Mouse (Mus musculus) midbrain, embryonic 15.5 days (tissue): Measurements from ENCODE around the gene Pqlc3. TPM values are rescaled to one million over a fixed set of nuclear protein-coding genes. Genes with fewer than 3 reads are reported as not detected.

ENCODE experiments used
- ATAC-seq: fragments of 200-750 bp; cut with Nextera tagmentation; replicated peaks from 2 replicates; pipeline ENCODE4 v1.8.0; 2017; ENCODE audit warnings: moderate TSS enrichment
- H3K27ac ChIP-seq: fragments of 300-500 bp; sonication (generic); 2 replicates; pipeline ENCODE4 v1.5.1; 2015; ENCODE audit warnings: mild to moderate bottlenecking, inconsistent platforms
- H3K27me3 ChIP-seq: fragments of 300-500 bp; sonication (generic); replicated peaks from 2 replicates; pipeline ENCODE4 v1.6.1; 2015; ENCODE audit warnings: inconsistent platforms
- H3K36me3 ChIP-seq: fragments of 300-500 bp; sonication (generic); replicated peaks from 2 replicates; pipeline ENCODE4 v1.6.1; 2015; ENCODE audit warnings: inconsistent platforms
- H3K4me1 ChIP-seq: fragments of 300-500 bp; sonication (generic); 2 replicates; pipeline ENCODE4 v1.6.1; 2015; ENCODE audit warnings: inconsistent platforms
- H3K4me2 ChIP-seq: fragments of 300-500 bp; sonication (generic); 2 replicates; pipeline ENCODE4 v1.6.1; 2015; ENCODE audit warnings: inconsistent platforms, mild to moderate bottlenecking, moderate library complexity
- H3K4me3 ChIP-seq: fragments of 300-500 bp; sonication (generic); 2 replicates; pipeline ENCODE4 v1.5.1; 2015; ENCODE audit warnings: mild to moderate bottlenecking, inconsistent platforms
- H3K9ac ChIP-seq: fragments of 300-500 bp; sonication (generic); 2 replicates; pipeline ENCODE4 v1.6.1; 2015; ENCODE audit warnings: mild to moderate bottlenecking, inconsistent platforms
- H3K9me3 ChIP-seq: fragments of 300-500 bp; sonication (generic); 2 replicates; pipeline ENCODE4 v1.6.1; 2016; ENCODE audit warnings: inconsistent platforms
- WGBS: fragments of 180-500 bp; shearing (Covaris S2); methylation state at CpG from one replicate; pipeline ENCODE4 v1.1.7; 2015; ENCODE audit warnings: mixed read lengths; 5-methylcytosine and 5-hydroxymethylcytosine counted together
- polyA plus RNA-seq: library from polyadenylated mRNA; unstranded; fragments of >200 nt; fragmentation: Nextera tagmentation; extraction: Ambion mirVana; gene quantifications from 2 replicates; pipeline ENCODE4 v1.2.1, GENCODE M21; 2015

The Pqlc3 gene
- polyA plus RNA-seq, 1 experiment from 2014 or later, result 2.4 TPM

DNA sequence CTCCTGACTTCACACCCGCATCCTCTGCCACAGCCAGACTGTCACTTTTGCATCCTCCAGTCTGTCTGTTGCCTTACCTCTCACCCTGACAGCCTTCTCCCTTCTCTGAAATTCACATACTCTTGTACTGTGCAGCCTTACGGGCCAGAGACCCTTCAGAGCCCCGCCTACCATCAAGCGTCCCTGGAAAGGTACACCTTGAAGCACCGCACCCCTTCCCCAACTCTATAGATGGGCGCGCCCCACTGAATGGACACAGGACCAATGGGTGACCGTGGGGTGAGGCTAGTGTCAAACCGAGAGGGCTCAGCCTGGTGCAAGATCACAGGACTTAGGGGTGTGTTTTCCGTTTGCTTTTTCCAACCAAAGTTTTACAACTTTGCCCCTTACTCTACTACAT lies 1.1 kb downstream of the Pqlc3 start:
- H3K36me3 ChIP-seq, result no peaks in the 10 kb centered on the region
- peak overlapping the region; percentile 46 for H3K4me3 ChIP-seq
- 0 out of 2 replicates have a peak, but pooled peaks have one; percentile 37 for ATAC-seq
- 7% methylated on average over 10 of the region's 10 CpGs for WGBS
- H3K9ac ChIP-seq, result no peak overlapping the region
- H3K9me3 ChIP-seq, result no peaks in the 10 kb centered on the region
- H3K27ac ChIP-seq, result no peak overlapping the region
- H3K4me2 ChIP-seq, result peak overlapping the region; percentile 95
- peaks cover 13% of the 10 kb centered on the region for H3K4me1 ChIP-seq
- H3K27me3 ChIP-seq, result peaks cover 35% of the 10 kb centered on the region

DNA sequence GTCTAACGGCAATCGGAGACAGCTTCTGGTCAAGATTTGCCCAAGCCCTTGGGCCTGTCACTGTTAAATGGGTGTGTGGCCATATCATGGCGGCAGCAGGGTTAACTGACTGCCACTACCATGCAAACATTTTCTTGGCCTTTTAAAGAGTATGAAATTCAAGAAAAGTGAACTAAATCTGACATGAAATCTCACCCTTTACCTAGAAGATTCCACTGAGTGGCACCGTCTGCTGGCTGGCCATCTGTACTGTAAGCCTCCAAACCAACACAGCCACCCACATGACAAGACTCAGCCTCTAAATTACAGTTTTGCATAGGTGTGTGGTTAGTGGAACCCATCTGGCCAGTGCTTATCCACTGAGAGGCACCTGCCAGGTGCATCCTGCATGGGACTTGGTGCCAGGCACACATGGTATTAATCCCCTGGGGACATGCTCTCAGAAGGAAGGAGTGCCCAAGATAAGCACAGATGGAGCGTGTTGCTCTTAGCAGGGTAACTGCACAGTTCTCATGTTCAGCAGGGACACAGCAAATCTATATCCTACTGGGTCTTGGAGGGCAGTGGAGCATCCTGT lies 3.2 kb downstream of the Pqlc3 start:
- Histone ChIP-seq H3K27ac (no peak overlapping the region), H3K9me3 (no peaks in the 10 kb centered on the region), H3K4me2 (no peak overlapping the region), H3K27me3 (peaks cover 35% of the 10 kb centered on the region), H3K36me3 (no peaks in the 10 kb centered on the region), H3K9ac (no peak overlapping the region), H3K4me1 (peaks cover 13% of the 10 kb centered on the region), H3K4me3 (no peak overlapping the region)
- WGBS, result 95% methylated on average over 5 of the region's 5 CpGs
- ATAC-seq, result no peak

DNA sequence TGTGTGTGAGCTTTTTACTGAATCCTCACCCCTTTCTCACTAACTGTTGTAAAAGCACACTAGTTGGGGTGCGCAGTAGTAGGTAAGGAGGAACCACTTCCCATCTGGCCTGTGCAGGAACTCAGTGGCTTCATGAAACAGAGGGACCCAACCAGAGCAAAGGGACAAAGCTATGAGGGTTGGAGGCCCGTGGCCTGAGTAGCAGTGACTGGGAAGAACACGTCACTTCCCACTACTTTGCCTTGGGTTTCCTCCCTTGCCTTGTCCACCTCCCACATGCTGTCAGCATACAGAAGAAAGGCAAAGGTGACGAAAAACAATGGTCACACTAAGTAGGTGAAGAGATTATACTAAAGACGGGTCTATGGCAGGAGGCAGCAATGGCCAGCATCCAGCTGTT lies 3.9 kb downstream of the Pqlc3 start:
- Histone ChIP-seq H3K4me1 (peaks cover 13% of the 10 kb centered on the region), H3K4me3 (no peak overlapping the region), H3K36me3 (no peaks in the 10 kb centered on the region), H3K27me3 (peaks cover 34% of the 10 kb centered on the region), H3K27ac (no peak overlapping the region), H3K9ac (no peak overlapping the region), H3K9me3 (no peaks in the 10 kb centered on the region), H3K4me2 (no peak overlapping the region)
- no peak for ATAC-seq
- 78% methylated on average over 5 of the region's 5 CpGs for WGBS

DNA sequence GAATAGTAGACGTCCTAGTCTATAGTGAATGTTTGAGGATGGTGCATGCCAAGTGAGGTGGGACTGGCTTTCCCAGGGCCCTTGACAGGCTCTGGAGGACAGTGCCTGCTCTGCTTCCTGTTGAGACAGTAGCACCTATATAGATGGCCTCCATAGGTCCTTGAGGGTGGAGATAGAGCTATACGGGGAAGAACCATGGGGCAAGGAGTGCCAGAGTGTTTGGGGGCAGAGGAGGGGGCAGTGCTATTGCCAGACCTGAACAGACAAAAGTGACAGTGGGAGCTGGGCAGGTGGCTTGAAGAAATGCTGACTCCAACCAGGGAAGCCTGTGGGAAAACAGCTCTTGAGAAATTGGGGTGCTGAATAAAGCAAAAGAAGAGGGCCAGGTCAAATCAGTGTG lies 5.9 kb downstream of the Pqlc3 start:
- peaks cover 3% of the 10 kb centered on the region for H3K4me1 ChIP-seq
- H3K27me3 ChIP-seq, result peaks cover 18% of the 10 kb centered on the region
- no peak for ATAC-seq
- no peaks in the 10 kb centered on the region for H3K36me3 ChIP-seq
- no peaks in the 10 kb centered on the region for H3K9me3 ChIP-seq
- H3K4me3 ChIP-seq, result no peak overlapping the region
- 88% methylated on average over 2 of the region's 2 CpGs for WGBS
- H3K9ac ChIP-seq, result no peak overlapping the region
- H3K27ac ChIP-seq, result no peak overlapping the region
- H3K4me2 ChIP-seq, result no peak overlapping the region

DNA sequence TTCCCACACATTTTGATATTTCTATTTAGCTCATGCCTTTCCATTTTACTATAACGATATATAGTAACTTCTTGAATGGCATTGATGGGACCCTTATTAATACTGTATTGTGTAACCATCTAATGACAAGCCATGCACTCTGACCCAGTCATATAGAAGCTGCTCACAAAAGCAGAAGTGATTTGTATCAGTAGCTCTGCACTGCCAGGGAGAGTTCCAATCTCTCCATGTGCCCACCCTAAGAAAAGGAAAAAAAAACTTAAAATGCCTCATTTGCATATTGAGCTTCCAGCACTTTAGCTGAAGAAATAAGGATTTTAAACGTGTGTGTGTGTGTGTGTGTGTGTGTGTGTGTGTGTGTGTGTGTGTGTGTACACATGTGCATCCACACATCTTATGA lies 7.9 kb downstream of the Pqlc3 start:
- no peaks in the 10 kb centered on the region for H3K4me1 ChIP-seq
- no peak overlapping the region for H3K4me3 ChIP-seq
- H3K4me2 ChIP-seq, result no peak overlapping the region
- H3K36me3 ChIP-seq, result no peaks in the 10 kb centered on the region
- no peak overlapping the region for H3K27ac ChIP-seq
- no peaks in the 10 kb centered on the region for H3K27me3 ChIP-seq
- no peak for ATAC-seq
- H3K9me3 ChIP-seq, result no peaks in the 10 kb centered on the region
- H3K9ac ChIP-seq, result no peak overlapping the region
- 78% methylated on average over 2 of the region's 2 CpGs for WGBS

DNA sequence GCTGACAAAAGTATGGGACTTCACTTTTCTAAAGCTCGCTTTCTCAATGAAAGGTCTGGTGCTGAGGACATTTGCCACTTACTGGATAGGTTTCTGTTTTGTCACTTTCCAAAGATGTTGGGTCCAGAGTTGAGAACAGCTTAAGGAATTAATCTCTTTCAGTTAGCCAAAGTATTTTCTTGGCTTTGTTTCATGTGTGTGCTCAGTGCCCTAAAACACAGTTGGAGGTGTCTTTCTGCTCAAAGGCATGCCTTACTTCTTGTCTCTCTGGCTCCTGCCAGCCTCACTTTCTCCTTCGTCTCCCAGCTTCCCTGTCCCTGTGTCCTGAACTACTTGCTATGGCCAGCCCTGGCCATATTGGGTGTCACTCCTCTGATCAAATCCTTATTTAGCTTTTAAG lies 8.8 kb downstream of the Pqlc3 start:
- no peaks in the 10 kb centered on the region for H3K27me3 ChIP-seq
- H3K9me3 ChIP-seq, result no peaks in the 10 kb centered on the region
- no peak for ATAC-seq
- no peak overlapping the region for H3K4me3 ChIP-seq
- H3K27ac ChIP-seq, result no peak overlapping the region
- H3K9ac ChIP-seq, result no peak overlapping the region
- H3K4me1 ChIP-seq, result no peaks in the 10 kb centered on the region
- H3K4me2 ChIP-seq, result no peak overlapping the region
- WGBS, result 69% methylated on average over 2 of the region's 2 CpGs
- no peaks in the 10 kb centered on the region for H3K36me3 ChIP-seq

DNA sequence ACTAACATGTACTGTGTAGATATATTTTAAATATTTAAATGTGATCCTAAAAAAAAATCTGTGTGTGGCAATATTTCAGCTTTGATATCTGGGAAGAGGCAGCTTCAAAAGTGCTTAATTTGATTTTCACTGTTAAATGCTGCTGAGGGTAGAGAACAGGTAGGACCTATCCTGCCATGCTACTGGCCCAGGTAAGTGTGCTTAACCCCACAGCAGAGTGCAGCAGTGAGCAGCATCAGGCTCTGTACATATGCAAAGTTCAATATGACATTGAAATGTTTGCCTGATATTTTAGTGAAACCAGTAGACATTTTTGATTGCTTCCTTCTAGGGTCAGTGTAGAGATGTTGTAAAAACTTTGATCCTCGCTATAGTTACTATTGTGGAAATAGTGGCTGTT lies 14.4 kb downstream of the Pqlc3 start:
- Histone ChIP-seq H3K36me3 (0 out of 2 replicates have a peak, but pooled peaks cover 2% of the 10 kb centered on the region), H3K4me3 (no peak overlapping the region), H3K27ac (no peak overlapping the region), H3K9ac (no peak overlapping the region), H3K27me3 (no peaks in the 10 kb centered on the region), H3K4me2 (no peak overlapping the region), H3K4me1 (no peaks in the 10 kb centered on the region), H3K9me3 (no peaks in the 10 kb centered on the region)
- ATAC-seq, result 0 out of 2 replicates have a peak, but pooled peaks have one; percentile 56
- WGBS, result 95% methylated on average over 1 of the region's 1 CpGs

DNA sequence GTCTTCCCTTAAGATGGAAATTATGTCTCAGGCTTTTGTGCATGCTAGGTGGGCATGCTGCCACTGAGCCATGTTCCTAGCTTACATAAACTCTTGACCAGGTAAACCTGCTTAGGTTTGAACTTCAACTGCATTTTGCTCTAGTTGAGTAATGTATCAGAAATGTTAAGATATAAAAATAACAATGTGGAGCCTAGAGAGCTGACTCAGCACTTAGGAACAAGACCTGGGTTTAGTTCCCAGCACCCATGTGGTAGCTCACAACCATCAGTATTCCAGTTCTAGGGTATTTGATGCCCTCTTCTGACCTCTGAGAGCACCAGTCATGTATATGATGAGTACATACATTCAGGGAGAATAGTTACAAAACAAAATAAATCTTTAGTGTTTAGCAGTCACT lies 23.1 kb downstream of the Pqlc3 start:
- H3K36me3 ChIP-seq, result peaks cover 43% of the 10 kb centered on the region

DNA sequence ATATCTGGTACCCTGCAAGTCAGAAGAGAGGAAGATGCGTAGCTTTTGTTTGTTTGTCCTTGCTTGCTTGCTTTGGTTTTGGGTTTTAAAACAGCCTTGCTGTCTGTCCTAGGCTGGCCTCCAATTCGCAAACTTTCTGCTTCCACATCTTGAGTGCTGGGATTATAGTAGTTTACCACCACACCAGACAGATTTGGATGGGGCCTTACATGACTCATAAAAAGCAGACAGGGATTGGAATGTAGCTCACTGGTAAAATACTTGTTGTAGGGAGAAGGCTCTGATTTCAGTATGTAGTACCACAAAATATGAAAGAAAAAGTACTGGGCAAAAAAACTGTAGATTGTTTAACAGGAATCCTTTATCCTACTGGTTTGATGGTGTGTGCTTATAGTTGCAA lies 33.4 kb downstream of the Pqlc3 start:
- no peaks in the 10 kb centered on the region for H3K4me1 ChIP-seq
- WGBS, result 98% methylated on average over 2 of the region's 2 CpGs
- H3K9me3 ChIP-seq, result no peaks in the 10 kb centered on the region
- no peak overlapping the region for H3K27ac ChIP-seq
- no peak overlapping the region for H3K4me2 ChIP-seq
- no peak for ATAC-seq
- H3K36me3 ChIP-seq, result peaks cover 29% of the 10 kb centered on the region; the same call in 1 of the 2 replicates
- H3K9ac ChIP-seq, result no peak overlapping the region
- H3K27me3 ChIP-seq, result no peaks in the 10 kb centered on the region
- no peak overlapping the region for H3K4me3 ChIP-seq

More for the DNA sequence above, 23.1 kb downstream of the Pqlc3 start:
- Histone ChIP-seq H3K4me3 (no peak overlapping the region), H3K4me1 (no peaks in the 10 kb centered on the region), H3K27me3 (no peaks in the 10 kb centered on the region), H3K4me2 (no peak overlapping the region), H3K9ac (no peak overlapping the region), H3K9me3 (no peaks in the 10 kb centered on the region), H3K27ac (no peak overlapping the region)
- ATAC-seq, result no peak

DNA sequence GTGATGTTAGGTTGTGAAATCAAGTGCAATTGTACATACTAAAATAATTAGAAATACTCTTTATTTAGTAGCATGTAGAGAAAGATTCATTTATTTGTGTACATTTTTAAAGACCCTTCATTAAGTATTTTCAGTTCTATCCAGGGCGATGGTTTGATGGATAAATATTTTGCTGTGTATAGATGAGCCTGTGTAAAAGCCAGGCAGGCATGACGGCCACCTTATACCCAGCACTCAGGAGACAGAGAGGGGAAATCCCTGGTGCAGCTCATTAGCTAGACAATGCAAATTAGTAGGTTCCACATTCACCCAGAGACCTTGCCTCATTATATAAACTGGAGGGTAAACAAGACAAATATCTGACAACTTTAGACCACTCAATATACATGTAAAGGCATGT lies 36.9 kb downstream of the Pqlc3 start:
- no peak overlapping the region for H3K4me2 ChIP-seq
- H3K4me3 ChIP-seq, result no peak overlapping the region
- ATAC-seq, result no peak
- H3K36me3 ChIP-seq, result peaks cover 36% of the 10 kb centered on the region
- no peak overlapping the region for H3K9ac ChIP-seq
- H3K4me1 ChIP-seq, result no peaks in the 10 kb centered on the region
- no peak overlapping the region for H3K27ac ChIP-seq
- H3K9me3 ChIP-seq, result no peaks in the 10 kb centered on the region
- H3K27me3 ChIP-seq, result no peaks in the 10 kb centered on the region
- WGBS, result 74% methylated on average over 2 of the region's 2 CpGs

DNA sequence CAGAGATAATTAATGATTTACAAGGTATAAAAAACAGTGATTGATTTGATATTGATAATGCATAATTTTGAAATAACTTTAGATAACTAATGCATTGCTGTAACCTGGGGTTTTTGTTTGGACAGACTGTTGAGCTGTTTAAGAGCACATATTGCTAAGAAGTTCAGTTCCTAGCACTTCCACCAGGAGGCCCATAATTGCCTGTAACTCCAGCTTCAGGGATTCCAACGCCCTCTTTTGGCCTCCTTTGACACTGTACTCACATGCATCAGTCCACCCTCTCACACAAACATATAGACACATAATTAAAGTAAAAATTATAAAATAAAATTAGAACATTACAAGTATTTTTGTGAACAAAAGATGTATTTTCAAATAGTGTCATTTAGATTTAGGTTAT lies 41.4 kb downstream of the Pqlc3 start:
- ATAC-seq, result no peak
- H3K4me2 ChIP-seq, result no peak overlapping the region
- H3K27ac ChIP-seq, result no peak overlapping the region
- H3K36me3 ChIP-seq, result peaks cover 30% of the 10 kb centered on the region
- H3K9ac ChIP-seq, result no peak overlapping the region
- H3K9me3 ChIP-seq, result no peaks in the 10 kb centered on the region
- 78% methylated on average over 1 of the region's 1 CpGs for WGBS
- H3K4me3 ChIP-seq, result no peak overlapping the region
- H3K27me3 ChIP-seq, result no peaks in the 10 kb centered on the region
- no peaks in the 10 kb centered on the region for H3K4me1 ChIP-seq

DNA sequence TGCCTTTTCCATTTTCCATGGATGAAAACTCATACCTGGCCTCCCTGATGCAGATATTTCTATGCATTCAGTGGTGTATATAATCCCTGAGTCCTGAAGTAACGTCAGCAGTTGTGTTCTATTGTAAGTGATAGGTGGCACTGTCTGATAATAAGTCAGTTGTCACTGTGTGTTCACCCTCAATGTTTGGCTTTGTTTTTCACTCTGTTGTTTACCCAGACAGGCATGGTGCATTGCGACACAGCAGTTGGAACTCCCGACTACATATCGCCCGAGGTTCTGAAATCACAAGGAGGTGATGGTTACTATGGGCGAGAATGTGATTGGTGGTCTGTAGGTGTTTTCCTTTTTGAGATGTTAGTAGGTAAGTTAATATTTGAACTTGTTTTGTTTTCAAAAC lies 52.0 kb downstream of the Pqlc3 start:
- H3K4me3 ChIP-seq, result no peak overlapping the region
- no peaks in the 10 kb centered on the region; the same call in 1 of the 2 replicates for H3K36me3 ChIP-seq
- no peak overlapping the region for H3K9ac ChIP-seq
- no peaks in the 10 kb centered on the region for H3K27me3 ChIP-seq
- H3K9me3 ChIP-seq, result no peaks in the 10 kb centered on the region
- no peak for ATAC-seq
- no peaks in the 10 kb centered on the region for H3K4me1 ChIP-seq
- no peak overlapping the region for H3K4me2 ChIP-seq
- whole genome bisulfite sequencing, result 94% methylated on average over 6 of the region's 6 CpGs
- H3K27ac ChIP-seq, result no peak overlapping the region

DNA sequence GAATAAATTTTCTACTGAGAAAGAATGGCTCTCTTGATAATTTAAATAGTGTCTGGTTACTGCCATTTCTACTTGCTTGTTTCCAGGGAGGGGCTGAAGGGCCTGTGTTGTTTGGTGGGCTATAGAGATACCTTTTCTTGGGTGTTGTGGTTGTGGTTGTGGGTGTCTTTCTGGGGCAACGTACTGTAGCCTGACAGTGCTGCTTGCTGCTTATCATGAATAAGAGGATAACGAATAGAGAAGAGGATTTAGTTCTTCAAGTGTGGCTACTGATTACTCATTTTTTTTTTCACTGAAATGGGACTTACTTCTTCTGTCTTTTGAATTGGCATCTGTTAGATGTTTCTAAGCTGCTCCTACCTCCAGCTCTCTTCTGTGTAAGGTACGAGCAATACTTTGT lies 58.2 kb downstream of the Pqlc3 start:
- H3K4me3 ChIP-seq, result no peak overlapping the region
- WGBS, result 73% methylated on average over 3 of the region's 3 CpGs
- H3K4me1 ChIP-seq, result no peaks in the 10 kb centered on the region
- H3K27me3 ChIP-seq, result no peaks in the 10 kb centered on the region
- no peak for ATAC-seq
- no peak overlapping the region for H3K27ac ChIP-seq
- H3K36me3 ChIP-seq, result 0 out of 2 replicates have a peak, but pooled peaks cover 3% of the 10 kb centered on the region
- no peaks in the 10 kb centered on the region for H3K9me3 ChIP-seq
- H3K9ac ChIP-seq, result no peak overlapping the region
- H3K4me2 ChIP-seq, result no peak overlapping the region
